Mouse (Mus musculus) brain, embryonic 14.5 days (tissue): ENCODE results near the gene Hsf2bp. TPM values are rescaled to one million over a fixed set of nuclear protein-coding genes. Genes with fewer than 3 reads are reported as not detected.
A peak's percentile ranks its signal among the peaks of the same experiment; 100 is the strongest.

ENCODE experiments used
- DNase-seq: peaks from one replicate; pipeline ENCODE4 v3.0.0-alpha.2; 2011; ENCODE audit warnings: low read depth
- CTCF ChIP-seq: fragments of 200-500 bp; IDR thresholded peaks from 2 replicates; pipeline ENCODE4 v1.5.1; 2012; ENCODE audit warnings: inconsistent platforms, mild to moderate bottlenecking, moderate library complexity, borderline replicate concordance; ENCODE audit not compliant: insufficient read depth, insufficient read length; ENCODE audit errors: extremely low read depth
- POLR2A ChIP-seq: fragments of 200-500 bp; IDR thresholded peaks from 2 replicates; pipeline ENCODE4 v1.6.1; 2012; ENCODE audit warnings: mild to moderate bottlenecking, inconsistent platforms, borderline replicate concordance; ENCODE audit not compliant: poor library complexity, insufficient read depth, insufficient read length, severe bottlenecking; ENCODE audit errors: extremely low read depth
- polyA plus RNA-seq: library from polyadenylated mRNA; depleted of rRNA; stranded (reverse); fragments of >200 nt; gene quantifications from 2 replicates; pipeline ENCODE4 v1.2.3, GENCODE M21; 2012

The Hsf2bp gene
- polyA plus RNA-seq, 1 experiment = 0.49 TPM

DNA sequence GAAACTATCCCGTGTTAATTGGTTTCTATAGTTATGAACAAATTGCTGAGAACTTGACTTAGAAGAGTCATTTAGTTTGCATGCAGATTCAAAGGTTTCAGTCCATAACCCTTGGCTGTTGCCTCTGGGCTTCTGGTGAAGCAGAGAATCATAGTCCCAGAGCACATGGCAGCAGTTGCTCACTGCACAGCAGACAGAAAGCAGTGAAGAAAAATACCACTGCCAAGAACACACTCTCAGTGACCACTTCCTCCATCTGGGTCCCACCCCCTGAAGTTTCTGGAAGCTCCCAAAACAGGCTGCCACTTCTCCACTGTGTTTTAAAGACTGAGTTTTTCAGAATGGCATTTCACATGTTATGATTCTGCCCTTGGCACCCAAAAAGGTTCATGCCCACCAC lies 67.3 kb downstream of the Hsf2bp start:
- TF ChIP-seq CTCF (no peak), POLR2A (no peak)
- no peak for DNase-seq

DNA sequence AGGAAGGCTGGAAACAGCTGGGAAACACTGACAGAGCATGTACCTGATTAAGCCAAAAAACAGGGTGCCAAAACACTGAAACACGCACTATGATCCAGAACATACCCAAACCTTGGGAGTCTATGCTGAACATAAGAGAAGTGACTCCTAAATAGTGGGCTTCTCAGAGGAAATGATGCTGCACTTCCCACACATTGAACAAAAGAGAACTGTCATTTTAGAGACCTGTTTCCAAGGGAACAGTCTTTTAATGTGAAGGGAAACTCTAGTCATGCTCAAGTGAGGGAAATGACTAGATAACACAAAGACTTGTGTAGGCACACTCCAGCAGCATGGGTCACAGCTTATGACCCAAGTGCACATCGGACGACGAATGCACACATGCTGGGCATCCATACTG lies 68.8 kb downstream of the Hsf2bp start:
- DNase-seq = peak; percentile 19

DNA sequence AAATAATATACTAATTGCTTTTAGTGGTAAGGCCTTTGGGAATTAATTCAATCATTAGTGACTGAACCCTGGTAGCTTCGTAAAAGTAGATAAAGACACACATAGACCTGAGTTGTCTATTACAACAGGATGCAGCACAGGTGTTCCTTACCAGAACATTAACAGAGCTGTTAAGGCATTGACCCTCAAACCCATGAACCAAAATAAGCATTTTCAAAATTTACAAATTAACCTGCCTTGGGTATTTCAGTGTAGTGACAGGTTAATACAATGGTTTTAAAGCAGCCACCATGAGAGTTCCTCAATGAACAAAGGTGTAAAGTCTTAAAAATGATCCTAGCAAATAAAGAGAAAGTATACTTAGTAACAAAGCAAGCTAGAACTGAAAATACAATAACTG lies 69.6 kb downstream of the Hsf2bp start:
- DNase-seq = no peak
- TF ChIP-seq POLR2A (no peak), CTCF (no peak)

More for the DNA sequence above, 68.8 kb downstream of the Hsf2bp start:
- TF ChIP-seq POLR2A (no peak), CTCF (no peak)

DNA sequence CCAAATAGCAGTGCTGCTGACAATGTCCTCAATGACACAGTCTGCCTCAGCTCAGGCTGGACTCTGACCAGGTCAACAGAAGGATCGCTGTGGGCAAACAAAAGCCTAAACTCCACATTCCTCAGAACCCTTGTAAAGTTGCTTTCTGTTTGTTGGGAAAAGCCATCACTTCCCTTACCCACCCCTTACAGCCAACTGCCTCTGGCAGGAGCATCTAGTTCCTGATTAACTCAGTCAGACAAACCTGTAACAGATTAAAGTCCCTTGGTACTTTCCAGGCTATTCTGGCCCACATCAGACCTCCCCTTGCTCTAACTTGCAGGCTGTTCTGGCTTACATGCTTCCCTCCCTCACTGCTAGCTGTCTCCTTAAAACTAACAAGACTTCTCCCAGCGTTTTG lies 70.5 kb downstream of the Hsf2bp start:
- TF ChIP-seq POLR2A (no peak), CTCF (no peak)
- DNase-seq = peak; percentile 28

DNA sequence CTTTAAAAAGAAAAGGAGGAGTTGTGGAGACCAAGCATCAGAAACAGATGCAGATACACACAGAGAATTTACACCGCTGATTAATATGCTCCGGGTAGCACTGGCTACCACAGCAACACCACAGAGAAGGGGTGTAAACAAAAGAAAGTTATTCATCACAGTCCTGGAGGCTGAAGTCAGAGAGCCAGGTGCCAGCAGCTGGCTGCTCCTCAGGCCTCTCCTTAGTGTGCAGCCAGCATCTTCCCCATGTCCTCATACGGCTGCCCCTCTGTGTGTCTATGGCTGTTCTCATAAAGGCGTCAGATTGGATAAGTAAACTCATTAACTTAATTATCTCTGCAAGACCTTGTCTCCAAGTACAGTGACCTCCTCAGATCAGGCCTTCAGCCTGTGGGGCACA lies 73.2 kb downstream of the Hsf2bp start:
- TF ChIP-seq CTCF (no peak), POLR2A (no peak)
- no peak for DNase-seq

GRCm38 (mm10) chr17:31962281-31962680 lies 73.9 kb downstream of the Hsf2bp start:
- TF ChIP-seq CTCF (no peak), POLR2A (no peak)
- DNase-seq = no peak

DNA sequence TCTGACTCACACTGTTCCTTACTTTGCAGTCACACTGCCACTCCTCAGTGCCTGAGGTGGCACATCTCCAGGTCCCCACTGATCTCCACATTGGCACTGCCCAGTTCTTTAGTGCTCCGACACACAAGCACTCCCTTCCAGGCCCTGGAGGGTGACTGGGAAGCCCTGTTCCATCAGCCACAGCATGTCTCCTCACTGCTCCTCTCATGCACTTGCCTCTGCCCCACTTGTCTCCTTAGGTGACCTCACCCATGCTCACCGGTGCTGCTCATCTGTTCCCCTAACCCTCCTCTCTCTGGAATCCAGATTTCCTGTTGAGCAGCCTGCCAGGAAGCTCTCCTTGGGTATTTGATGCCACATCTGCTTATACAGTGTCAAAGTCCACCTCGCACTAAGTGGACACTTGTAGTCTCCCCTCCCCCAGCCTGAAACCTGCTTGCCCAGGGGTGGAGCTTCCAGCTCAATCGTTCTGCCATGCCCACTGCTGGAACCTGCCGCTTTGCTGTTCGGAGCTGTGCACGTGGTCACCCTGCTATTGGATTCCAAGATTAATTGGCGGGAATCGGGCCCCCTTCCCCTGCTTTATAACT lies 81.5 kb downstream of the Hsf2bp start:
- TF ChIP-seq CTCF = no peak
- TF ChIP-seq POLR2A = no peak
- DNase-seq = no peak

DNA sequence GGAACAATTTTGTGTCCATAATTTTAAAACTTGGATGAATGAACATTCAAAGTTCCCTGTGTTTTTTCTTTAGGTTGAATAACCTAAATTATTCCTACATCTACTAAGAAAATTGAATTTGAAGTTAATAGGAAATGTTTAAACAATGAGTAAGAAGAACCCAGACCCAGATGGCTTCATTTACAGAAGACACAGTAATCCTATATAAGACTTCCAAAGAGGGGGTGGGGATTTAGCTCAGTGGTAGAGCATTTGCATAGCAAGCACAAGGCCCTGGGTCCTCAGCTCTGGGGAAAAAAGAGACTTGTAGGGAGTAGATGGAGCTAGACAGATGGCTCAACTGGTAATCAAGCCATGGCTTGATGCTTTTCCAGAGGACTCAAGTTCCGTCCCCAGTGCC lies 87.1 kb downstream of the Hsf2bp start:
- DNase-seq = no peak
- TF ChIP-seq POLR2A (no peak), CTCF (no peak)

GRCm38 (mm10) chr17:31946436-31946835 lies 89.7 kb downstream of the Hsf2bp start:
- TF ChIP-seq POLR2A (no peak), CTCF (no peak)

DNA sequence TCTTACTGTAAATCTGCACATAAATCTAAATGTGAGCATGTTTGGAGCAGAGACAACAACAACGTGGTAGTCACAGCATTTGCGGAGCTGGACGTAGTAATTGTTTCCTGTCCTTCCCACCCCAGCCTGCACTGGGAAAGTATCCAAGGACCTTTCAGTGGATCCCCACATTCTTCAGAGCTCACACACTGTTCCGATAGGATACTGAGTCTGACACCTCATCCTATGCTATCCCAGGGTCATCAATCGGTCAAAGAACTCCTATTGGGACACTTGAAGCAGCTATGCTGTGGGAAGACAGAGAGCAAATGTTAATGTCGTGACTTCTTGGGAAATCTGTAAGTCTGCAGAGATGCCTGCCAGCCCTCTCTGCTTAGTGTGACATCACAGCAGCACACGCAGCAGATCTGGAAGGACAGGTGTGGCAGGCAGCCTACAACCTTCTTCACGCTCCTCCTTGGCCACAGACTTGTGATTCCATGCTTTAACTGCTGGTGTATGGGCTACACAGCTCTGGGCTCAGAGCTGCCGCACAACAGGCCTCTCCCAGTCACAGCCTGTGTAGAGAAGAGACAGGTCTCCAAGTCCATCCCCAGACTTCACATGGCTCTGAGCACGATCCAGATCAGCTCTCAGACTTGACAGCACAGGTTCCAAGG lies 92.1 kb downstream of the Hsf2bp start:
- no peak for TF ChIP-seq CTCF
- no peak for TF ChIP-seq POLR2A
- DNase-seq = no peak

More at GRCm38 (mm10) chr17:31946436-31946835, 89.7 kb downstream of the Hsf2bp start:
- no peak for DNase-seq

- DNase-seq = no peak
- TF ChIP-seq CTCF = no peak
- no peak for TF ChIP-seq POLR2A
Observed at GRCm38 (mm10) chr17:31941616-31942015, 94.5 kb downstream of the Hsf2bp start.

DNA sequence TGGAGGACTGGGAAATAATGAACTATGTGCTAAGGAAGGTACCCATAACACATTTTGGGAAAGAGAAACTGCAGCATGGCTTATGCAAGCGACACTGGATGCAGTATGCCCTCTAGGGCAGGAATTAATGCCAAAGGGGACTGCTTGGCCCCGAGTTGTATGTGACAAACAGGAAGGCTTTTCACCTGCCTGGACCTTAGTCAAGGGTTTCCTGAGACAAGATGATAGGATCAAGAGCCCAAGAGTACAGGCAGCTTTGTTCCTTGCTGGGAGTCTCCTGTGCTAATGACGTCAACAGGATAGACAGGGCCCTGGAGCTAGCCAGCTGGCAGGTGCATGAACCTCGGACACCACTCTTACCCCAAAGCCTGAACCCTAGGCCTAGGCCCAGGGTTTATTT lies 95.5 kb downstream of the Hsf2bp start:
- TF ChIP-seq POLR2A (no peak), CTCF (no peak)
- DNase-seq = no peak

DNA sequence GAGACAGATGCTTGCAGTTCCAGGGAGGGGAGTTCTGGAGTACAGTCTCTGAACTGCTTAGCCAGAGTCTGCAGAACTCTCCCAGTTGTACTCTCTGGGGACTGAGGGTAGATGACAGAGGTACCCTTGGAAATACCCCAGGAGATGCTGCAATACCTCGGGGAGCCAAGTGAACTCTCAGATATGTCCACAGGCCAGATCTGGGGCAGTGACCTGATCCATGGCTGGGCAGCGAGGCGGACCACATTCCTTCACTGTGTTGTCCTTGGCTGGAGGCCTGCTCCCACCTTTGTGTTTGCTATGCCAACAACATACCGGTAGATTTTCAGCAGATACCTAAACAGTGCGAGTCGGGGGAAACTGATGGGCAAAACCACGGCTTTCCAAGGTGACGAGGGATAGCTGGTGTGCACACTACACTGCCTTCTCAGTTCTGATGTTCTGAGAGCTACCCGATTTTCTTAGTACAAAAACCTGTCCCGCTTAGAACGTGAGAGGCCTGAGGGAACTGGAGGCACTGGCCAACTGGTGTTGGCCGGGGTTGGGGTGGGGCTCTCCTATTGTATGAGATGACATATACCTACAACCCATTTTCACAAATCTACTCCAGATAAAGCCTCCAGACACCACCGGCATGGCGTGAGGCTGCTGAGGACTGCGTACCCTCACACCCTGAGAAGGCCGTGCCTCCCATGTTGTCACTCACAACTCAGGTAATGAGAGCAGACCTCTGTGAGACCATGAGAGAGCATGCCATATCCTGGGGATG lies 96.7 kb downstream of the Hsf2bp start:
- no peak for DNase-seq
- no peak for TF ChIP-seq CTCF
- TF ChIP-seq POLR2A = no peak
